Mouse (Mus musculus) megakaryocyte, adult 5-6 weeks (primary cell): ENCODE measurements at regions not wholly inside any gene's neighbourhood (a gene's known extent, or its start where the extent isn't known, plus 50 kb on each side); places are given as distances from the start of the nearest gene placed in this dataset.

Experiments
- ATAC-seq: 2 replicates; pipeline ENCODE4 v1.8.0; 2016; ENCODE audit warnings: mild to moderate bottlenecking, inconsistent platforms; ENCODE audit not compliant: poor library complexity, severe bottlenecking

DNA sequence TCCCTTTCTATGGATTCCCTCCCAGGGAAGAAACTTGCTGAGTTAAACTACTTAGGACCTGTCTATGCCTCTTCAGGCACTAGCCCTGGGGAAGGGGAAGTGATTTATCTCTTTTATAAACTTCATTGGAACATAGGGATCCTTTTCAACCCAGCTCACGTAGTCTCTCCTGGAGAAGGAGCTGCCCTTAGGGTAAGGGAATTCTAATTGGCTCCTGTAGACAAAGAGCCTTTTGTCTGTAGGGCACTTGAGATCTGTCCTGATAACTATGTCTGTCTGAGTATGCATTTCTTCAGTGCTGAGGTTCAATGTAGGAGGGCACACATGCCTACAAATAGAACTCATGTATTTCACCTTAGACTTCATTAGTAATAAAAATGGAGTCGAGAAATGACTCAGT lies 413.9 kb upstream of the Large1 start:
- ATAC-seq: no peak

DNA sequence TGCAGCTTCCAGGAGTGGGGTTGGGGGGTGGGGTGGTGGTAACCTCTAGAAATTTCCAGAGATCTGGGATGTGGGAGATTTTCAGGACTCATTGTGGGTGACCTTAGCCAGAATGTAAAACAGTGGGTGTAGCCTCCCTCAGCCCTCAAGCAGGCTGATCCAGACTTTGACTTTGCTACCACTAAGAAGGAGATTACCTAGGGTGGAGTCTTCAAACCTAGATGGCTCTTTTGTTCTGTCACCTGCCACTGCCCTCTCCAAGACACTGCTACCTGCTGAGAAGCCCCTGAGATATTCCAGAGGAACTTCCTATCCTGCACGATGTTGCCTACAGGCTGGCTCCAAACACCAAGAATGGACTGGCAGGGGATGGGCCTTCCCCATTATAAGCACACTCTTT lies 405.4 kb upstream of the Large1 start:
- ATAC-seq: no peak

GRCm38 (mm10) chr8:73750571-73750970 lies 397.2 kb upstream of the Large1 start:
- ATAC-seq: peak; percentile 62

DNA sequence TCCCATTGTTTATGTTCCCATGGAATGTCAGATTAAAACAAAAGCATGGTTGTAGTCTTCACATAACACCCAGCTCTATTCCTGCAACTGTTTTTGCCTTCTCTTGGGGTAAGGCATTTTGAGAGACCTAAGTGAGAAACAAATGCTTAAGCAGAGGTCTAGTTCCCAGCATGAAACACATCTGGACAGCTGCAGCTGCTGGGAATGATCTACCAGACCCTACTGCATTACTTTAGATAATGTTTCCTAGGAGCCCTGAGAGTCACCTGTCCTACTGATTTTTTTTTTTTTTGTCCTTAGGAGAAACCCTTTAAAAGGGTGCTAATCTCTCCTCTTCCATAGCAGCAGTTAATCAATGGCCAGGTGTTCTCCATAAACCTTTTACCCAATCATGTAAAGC lies 353.5 kb upstream of the Large1 start:
- no peak for ATAC-seq
